Mouse (Mus musculus): Measurements from ENCODE around the gene Macc1.

GRCm38 (mm10) chr12:119270036-119270435, 44.0 kb upstream of the Macc1 start:
- TF ChIP-seq POLR2A (IDR thresholded peaks at IDR 0.05; ENCODE audit: low read depth, low read length) (no peak), CTCF (IDR thresholded peaks at IDR 0.05; ENCODE audit: extremely low read depth, insufficient read length, insufficient replicate concordance, low read depth, low read length) (no peak)

Measured in small intestine, adult 2 months (tissue).